Mouse (Mus musculus): ENCODE measurements at regions not wholly inside any gene's neighbourhood (a gene's known extent, or its start where the extent isn't known, plus 50 kb on each side); places are given as distances from the start of the nearest gene placed in this dataset.

- TF ChIP-seq HCFC1 (IDR thresholded peaks at IDR 0.05; ENCODE audit: borderline replicate concordance, insufficient read depth, low read length) (no peak), ZC3H11A (IDR thresholded peaks at IDR 0.05; ENCODE audit: borderline replicate concordance, low read depth, low read length) (no peak)
Observed at GRCm38 (mm10) chr8:8238051-8238450, 423.0 kb downstream of the Efnb2 start.

Data from ES-E14 (cell line).